Mouse (Mus musculus) B cell, adult 2 months (primary cell): ENCODE measurements at regions not wholly inside any gene's neighbourhood (a gene's known extent, or its start where the extent isn't known, plus 50 kb on each side); places are given as distances from the start of the nearest gene placed in this dataset.

ENCODE experiments used
- DNase-seq, 2 experiments: peaks; one replicate each; pipeline ENCODE4 v3.0.0; 2022

DNA sequence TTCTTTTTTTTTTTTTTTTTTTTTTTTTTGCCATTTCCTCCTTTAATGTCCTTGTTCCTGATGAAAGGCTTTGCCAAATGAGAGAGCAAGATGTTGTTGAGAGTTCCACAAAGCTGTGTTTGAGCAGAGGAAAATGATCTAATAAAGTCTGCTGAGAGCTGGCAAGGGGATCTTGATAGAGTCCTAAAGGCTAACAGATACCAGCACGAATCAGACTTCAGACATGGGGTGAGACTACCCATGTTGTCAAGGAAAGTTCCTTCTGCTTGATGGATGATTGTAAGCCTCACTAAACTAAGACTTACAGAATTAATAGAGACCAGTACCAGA lies 665.2 kb upstream of the Fam92a start:
- DNase-seq = no peak

- DNase-seq = no peak
Observed at GRCm38 (mm10) chr4:12836326-12837096, 664.7 kb upstream of the Fam92a start.

DNA sequence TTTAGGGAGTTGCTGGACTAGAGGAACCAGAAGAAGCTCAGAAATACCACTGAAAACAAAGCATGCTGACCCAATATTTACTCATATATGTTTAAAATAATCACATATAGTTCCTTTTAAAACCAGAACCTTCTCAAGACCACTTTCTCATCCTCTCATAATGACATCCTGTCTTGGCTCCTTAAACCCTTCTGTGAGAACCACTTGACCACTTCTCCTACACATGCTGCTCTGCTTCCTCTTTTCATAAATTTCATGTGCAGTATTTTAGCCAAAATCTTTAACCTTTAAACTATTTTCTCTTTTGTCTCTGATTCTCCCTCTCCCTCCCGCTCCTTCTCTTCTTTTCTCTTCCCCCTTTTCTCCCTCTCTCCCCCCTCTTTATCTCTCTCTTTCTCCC lies 654.6 kb upstream of the Fam92a start:
- DNase-seq = no peak

DNA sequence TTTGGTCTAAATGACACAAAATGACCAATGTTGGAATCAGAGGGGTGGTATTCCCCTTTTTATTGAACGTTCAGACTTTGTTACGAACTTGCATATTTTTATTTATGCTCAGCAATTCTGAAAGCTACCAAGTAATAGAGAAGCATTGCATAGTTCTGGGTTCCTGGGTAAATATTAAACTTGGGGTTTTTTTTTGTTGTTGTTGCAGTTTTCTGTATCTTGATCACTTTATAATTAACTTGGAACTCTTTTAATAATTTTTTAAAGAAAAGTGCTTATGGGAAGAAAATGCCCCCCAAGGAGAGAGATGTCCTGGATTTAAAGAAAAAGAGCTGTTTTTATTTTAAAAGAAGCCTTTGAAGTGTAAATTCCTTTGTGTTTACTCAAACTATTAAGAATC lies 642.4 kb upstream of the Fam92a start:
- DNase-seq = no peak

DNA sequence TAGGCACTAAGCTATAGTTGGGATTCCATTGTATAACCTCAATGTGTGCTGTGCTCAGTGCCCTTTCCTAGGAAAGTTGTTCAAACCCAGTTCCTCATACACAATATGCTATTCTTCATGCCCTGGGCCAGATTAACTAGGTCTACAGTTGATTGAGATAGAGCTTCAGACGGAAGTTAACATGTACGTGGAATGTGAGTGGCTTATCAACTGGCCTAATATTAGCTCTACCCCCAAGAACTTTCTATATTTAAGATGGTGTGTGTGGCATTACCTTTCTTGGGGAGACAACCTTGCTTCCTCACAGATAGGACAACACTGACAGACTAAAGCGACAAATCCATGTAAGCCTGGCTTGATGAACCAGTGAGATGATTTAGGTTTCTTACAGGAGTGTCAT lies 629.4 kb upstream of the Fam92a start:
- DNase-seq = no peak

DNA sequence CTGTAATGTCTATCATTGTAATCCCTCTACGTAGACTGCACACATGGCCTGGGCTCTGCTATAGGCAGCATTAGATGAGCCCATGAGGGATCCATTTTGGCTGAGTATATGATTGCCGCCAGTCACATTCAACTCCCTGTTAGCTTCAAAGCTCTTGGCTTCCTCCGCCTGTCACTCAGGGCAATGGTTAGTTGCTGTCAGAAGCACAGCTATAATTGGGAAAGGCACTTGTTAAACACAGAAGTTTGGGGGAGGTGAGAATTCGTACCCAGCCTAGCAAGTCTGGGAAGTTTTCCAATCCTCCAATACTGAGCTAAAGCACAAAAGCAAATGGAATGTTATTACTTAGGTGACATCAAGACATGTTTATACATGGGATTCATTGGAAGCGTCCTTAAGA lies 627.7 kb upstream of the Fam92a start:
- DNase-seq = no peak

GRCm38 (mm10) chr4:12792764-12793422 lies 621.1 kb upstream of the Fam92a start:
- DNase-seq = no peak

DNA sequence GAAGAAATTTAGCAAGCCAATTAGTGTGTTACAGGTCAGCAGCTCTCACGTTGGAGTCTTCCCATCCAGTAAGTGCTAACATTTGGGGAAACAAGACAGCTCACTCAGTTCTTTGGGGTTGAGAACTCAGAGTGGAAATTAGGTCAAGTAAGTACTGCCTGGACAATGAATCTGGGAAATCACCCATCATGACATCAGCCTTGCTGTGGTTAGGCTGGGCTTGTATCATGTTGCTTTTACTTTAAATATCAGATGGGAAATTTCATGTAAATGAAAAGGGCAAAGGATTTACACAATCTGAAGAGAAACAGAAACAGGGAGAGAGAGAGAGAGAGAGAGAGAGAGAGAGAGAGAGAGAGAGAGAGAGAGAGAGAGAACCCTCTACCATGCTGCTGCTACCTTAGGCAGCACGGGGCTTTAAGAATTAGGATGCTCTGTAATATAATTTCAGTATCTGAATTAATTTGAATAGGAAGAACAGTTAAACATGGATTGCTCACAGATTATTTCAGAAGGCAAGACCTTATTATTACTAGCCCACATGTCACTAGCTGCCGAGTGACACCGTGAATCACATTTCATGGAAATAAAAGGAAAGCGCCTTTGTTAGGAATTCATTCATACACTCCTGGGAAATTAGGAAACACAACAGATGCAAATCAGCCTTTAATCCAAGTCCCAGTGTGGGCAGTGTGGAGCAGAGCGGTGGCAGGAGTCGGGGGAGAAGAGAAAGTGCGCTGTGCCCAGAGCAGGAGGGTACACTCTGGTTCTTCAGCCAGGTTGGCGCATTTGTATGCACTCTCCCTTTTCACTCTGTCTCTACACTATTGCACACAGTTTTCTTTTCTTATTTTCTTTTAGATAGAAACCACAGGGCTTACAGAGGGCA lies 620.2 kb upstream of the Fam92a start:
- no peak for DNase-seq

- no peak for DNase-seq
Observed at GRCm38 (mm10) chr4:12785840-12786239, 614.0 kb upstream of the Fam92a start.

GRCm38 (mm10) chr4:12784479-12784878 lies 612.7 kb upstream of the Fam92a start:
- no peak for DNase-seq

DNA sequence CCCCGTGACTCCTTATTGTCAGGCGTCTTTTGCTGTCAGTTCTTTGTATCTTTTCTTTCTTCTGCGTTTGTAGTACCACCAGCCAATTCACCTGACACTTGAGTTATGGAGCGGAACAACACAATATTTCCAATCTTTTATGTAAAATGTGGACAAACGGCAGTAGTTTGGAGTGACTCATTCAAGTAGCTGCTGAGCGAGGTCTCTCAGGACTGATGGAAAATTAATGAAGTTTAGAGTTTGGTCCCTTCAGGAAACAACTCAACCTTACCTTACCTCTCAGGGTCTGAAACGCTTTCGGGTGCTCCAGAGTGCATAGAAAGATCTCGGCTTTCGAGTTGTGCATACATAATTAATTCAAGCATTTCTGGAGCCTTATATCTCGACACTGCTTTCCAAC lies 612.3 kb upstream of the Fam92a start:
- no peak for DNase-seq

GRCm38 (mm10) chr4:12781969-12782904 lies 610.4 kb upstream of the Fam92a start:
- DNase-seq = no peak

DNA sequence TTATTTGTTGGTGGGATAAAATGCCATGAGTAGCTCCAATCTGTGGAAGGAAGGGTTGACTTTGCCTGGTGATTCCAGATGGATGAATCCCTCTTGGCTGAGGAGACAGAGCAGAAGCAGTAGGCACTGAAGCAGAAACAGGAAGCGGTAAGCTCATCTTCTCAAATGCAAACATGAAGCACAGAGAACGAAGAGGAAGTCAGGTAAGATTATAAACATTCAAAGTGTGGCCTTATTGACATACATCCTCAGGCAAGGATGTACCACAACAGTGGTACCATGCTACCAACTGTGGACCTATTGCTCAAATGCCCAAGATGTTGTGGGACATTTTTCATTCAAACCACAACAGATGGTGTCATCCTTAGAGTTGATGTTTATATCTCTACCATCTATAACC lies 608.4 kb upstream of the Fam92a start:
- no peak for DNase-seq

GRCm38 (mm10) chr4:12779211-12779610 lies 607.4 kb upstream of the Fam92a start:
- no peak for DNase-seq

- no peak for DNase-seq
Observed at GRCm38 (mm10) chr4:12778163-12778562, 606.3 kb upstream of the Fam92a start.

DNA sequence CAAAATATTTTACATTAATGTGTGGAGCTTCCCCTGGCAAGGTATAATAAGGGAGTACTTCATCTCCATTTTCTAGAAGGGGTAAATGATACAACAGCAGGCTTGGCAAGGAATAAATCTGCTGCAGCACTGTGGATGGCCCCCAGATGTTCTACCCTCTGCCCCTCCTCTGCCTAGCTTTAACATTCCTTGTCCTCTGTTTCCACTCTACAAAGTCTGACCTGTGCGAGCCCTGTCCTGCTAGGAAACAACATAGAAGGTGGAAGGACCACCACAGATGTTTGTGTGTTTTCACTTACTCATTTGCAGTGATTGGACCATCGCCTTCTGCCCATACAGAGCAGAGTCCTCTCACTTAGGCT lies 604.4 kb upstream of the Fam92a start:
- DNase-seq = no peak

DNA sequence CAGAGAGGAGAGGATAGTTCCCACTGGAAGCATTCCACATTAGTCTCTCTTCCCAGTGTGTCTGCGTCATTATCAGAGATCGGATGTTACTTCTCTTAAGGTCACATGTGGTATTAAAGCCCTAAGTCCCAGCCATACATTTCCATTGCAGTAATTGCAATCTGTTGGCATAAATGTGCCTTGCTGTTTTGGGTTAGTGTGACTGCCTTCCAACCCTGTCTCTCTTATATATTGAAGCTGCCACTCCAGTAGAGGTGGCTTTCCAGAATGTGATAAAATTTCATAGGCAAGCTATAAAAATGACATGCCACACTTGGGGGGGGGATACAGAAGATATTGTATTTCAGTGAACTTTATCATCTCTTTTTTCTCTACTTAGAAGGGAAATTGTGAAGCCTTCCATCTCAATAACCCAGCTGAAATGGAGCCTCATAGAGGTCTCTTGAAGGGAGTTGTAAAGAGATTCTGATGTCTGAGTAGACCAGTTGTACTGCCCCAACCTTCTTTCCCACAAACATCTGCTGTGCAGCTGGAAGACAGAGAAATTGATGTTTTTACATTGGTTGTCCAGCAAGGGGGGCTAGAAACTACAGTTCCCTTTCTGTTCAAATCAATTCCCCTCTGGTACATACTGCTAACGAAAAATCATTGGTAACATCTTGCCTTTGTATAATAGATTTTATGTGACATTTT lies 603.9 kb upstream of the Fam92a start:
- DNase-seq = no peak

DNA sequence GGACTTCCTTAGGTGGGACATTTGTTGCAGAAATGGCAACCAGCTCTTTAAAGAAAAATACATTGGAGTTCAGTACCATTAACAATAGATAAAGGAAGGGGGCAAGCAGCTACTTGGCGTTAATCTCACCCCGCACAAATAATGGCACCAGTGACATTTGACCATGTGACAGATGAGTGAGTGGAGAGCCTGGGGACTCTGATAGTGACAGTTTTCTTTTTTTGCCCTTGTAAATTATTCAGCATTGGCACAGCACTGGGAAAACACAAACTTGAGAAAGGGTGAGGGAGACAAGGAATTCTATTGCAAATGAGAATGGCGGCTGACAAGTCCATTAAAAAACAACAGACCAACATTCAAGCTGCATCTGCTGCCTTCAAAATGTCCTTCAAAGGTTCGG lies 603.3 kb upstream of the Fam92a start:
- no peak for DNase-seq

- DNase-seq = no peak
Observed at GRCm38 (mm10) chr4:12774671-12775070, 602.9 kb upstream of the Fam92a start.

DNA sequence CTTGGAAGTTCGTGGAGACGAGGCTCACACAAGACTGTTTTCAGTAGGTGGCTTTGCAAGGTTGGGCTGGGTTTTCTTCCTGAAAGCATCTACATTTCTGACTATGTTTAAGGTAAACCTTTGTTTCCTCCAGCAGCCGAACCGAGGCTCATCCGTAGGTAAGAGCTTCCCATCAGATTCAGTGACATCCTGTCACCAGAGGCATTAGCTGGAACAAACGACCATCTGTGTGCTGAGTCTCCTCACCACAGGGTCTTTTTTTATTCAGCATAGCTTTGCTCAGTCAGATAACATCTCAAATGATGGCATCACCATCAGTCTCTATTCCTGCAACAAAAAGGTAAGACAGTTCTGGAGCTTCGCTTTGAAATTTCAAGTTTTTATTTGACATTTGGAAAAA lies 601.4 kb upstream of the Fam92a start:
- no peak for DNase-seq

DNA sequence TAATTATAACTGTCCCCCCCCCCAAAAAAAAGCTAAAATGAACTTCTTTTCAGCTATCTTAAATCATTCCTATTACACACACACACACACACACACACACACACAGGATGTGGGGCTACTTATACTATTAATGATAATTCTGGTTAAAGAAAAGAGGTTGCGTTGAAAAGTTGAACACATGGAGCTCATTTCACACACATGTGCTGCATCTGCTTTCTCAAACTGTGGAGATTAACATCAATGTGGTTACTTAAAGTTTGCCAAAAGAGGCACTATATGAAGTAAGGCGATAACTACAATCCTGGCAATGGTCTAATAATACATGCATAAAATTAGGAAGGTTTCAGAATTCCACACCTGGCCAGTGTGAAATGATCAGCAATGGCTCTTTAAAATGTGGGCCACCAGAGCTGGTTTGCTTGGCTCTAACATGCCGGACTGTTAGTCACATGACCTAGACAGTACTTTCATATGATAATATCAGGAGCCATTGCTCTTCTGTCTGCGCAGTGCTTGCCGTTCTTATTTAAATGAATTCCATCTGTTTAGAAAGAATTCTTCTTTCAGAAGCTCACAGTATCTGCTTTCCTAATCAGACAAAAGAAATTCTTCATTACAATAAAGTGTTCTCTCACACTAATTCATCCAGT lies 598.4 kb upstream of the Fam92a start:
- no peak for DNase-seq

DNA sequence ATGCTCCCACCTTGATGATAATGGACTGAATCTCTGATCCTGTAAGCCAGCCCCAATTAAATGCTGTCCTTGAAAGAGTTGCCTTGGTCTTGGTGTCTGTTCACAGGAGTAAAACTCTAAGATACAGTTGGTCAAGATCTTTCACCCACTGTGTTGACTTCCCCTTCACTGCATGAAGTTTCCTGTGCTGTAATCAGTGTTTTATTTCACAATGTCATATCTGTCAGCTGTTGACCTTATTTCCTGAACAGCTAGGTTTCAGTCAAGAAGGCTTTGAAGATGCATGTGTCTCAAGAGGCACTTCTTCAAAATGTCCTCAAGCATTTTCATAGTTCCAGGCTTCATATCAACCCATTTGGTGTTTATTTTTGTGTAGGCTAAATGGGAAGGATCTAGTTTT lies 597.3 kb upstream of the Fam92a start:
- DNase-seq = no peak
